Mouse (Mus musculus) urinary bladder, postnatal 25 days (tissue): Measurements from ENCODE around the gene Zfand6.
A peak's percentile ranks its signal among the peaks of the same experiment; 100 is the strongest.

Experiments used
- DNase-seq: peaks from one replicate; pipeline ENCODE4 v3.0.0; 2022; ENCODE audit warnings: low spot score

Zfand6 gene

GRCm38 (mm10) chr7:84689251-84690100, at the start of gene Zfand6:
TSS of gene Zfand6 (minus strand) at chr7:84689959.
- peak; percentile 98 for DNase-seq

- no peak for DNase-seq
These were observed 47.0 kb upstream of the Zfand6 start for GRCm38 (mm10) chr7:84736803-84737202.

GRCm38 (mm10) chr7:84733038-84733437, 43.3 kb upstream of the Zfand6 start:
- no peak for DNase-seq

GRCm38 (mm10) chr7:84732052-84732451, 42.3 kb upstream of the Zfand6 start:
- no peak for DNase-seq

GRCm38 (mm10) chr7:84731076-84731475, 41.3 kb upstream of the Zfand6 start:
- DNase-seq = peak; percentile 20

GRCm38 (mm10) chr7:84722804-84723459, 33.2 kb upstream of the Zfand6 start:
- DNase-seq = no peak

GRCm38 (mm10) chr7:84710287-84710958, 20.7 kb upstream of the Zfand6 start:
- DNase-seq = no peak

- no peak for DNase-seq
These were observed 17.1 kb upstream of the Zfand6 start for GRCm38 (mm10) chr7:84706877-84707276.

- DNase-seq = no peak
These were observed 346 bp upstream of the Zfand6 start for GRCm38 (mm10) chr7:84690101-84690509.

GRCm38 (mm10) chr7:84687653-84688580, 1.8 kb downstream of the Zfand6 start:
- no peak for DNase-seq

GRCm38 (mm10) chr7:84686380-84686779, 3.4 kb downstream of the Zfand6 start:
- DNase-seq = no peak

GRCm38 (mm10) chr7:84684675-84685074, 5.1 kb downstream of the Zfand6 start:
- no peak for DNase-seq

GRCm38 (mm10) chr7:84681558-84681957, 8.2 kb downstream of the Zfand6 start:
- DNase-seq = no peak

GRCm38 (mm10) chr7:84680931-84681330, 8.8 kb downstream of the Zfand6 start:
- DNase-seq = no peak

- DNase-seq = no peak
These were observed 9.7 kb downstream of the Zfand6 start for GRCm38 (mm10) chr7:84680092-84680491.

GRCm38 (mm10) chr7:84679264-84679663, 10.5 kb downstream of the Zfand6 start:
- DNase-seq = peak; percentile 29

- DNase-seq = no peak
These were observed 16.7 kb downstream of the Zfand6 start for GRCm38 (mm10) chr7:84673103-84673502.

- no peak for DNase-seq
These were observed 20.1 kb downstream of the Zfand6 start for GRCm38 (mm10) chr7:84669554-84670152.

- no peak for DNase-seq
These were observed 21.8 kb downstream of the Zfand6 start for GRCm38 (mm10) chr7:84667946-84668345.

- no peak for DNase-seq
These were observed 37.0 kb downstream of the Zfand6 start for GRCm38 (mm10) chr7:84652740-84653139.

- no peak for DNase-seq
These were observed 37.8 kb downstream of the Zfand6 start for GRCm38 (mm10) chr7:84651987-84652321.
